Mouse (Mus musculus): ENCODE measurements around the gene Gm4792.

DNA sequence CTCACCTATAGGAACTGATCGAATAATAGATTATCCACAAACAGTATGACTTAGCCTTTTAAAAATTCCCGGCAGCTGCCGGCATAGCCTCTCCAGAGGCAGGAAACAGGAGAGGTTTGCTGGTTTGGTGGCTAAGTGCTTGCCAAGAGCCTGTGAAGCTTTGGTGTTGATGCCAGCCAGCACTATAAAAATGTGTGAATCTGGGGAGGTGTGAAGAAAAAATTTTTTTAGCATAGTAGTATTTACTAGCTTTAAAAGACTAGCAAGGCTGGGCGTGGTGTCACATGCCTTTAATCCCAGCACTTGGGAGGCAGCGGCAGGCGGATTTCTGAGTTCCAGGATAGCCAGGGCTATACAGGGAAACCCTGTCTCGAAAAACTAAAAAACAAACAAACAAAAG is 45.1 kb upstream of the Gm4792 start:
- TF ChIP-seq POLR2A (IDR thresholded peaks at IDR 0.05; ENCODE audit: extremely low read depth, insufficient read depth, low read length), result no peak
- no peak for TF ChIP-seq CTCF (IDR thresholded peaks at IDR 0.05; ENCODE audit: low read depth, low read length)
